Mouse (Mus musculus): ENCODE measurements at regions not wholly inside any gene's neighbourhood (a gene's known extent, or its start where the extent isn't known, plus 50 kb on each side); places are given as distances from the start of the nearest gene placed in this dataset.
"Not testable (repeated sequence)": the region's sequence is repeated elsewhere in the genome, so short reads cannot be mapped to it uniquely, and the experiment has no call there.

DNA sequence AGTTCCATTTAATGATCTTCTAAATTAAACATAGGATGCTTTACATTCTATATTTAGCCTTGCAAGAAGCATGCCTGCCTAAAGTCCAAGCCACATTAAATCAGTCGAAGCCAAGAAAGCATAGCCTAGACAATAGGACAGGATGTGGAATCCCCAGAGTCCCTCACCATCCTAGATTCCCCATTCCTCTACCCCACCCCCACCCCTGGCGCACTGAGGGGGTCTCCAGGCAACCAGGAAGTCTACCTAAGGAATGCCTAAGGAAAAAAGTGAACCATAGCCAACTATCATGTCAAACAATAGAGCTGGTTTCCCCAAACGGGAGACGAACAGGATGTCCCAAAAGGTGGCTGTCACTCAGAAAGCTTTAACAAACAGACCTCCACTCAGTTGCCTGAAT is 172.5 kb upstream of the Phyhipl start:
- Histone ChIP-seq H3K9ac (replicated peaks; ENCODE audit: low read depth, low read length) (no peak overlapping the region), H3K9me3 (ENCODE audit: control insufficient read depth, low read depth, low read length) (no peaks in the 10 kb centered on the region), H3K27ac (ENCODE audit: low read length) (no peak overlapping the region), H3K36me3 (ENCODE audit: control insufficient read depth, insufficient read depth, low read length) (no peaks in the 10 kb centered on the region), H3K4me2 (replicated peaks; ENCODE audit: low read depth, low read length) (no peak overlapping the region), H3K4me1 (ENCODE audit: control insufficient read depth, insufficient read depth, low read length) (no peaks in the 10 kb centered on the region), H3K27me3 (ENCODE audit: control insufficient read depth, insufficient read depth, low read length) (no peaks in the 10 kb centered on the region), H3K4me3 (ENCODE audit: low read depth, low read length) (no peak overlapping the region)
- no peak for ATAC-seq (ENCODE audit: insufficient number of reproducible peaks, insufficient read depth, low FRiP score, low read depth)
- 58% methylated on average over 4 of the region's 4 CpGs for WGBS

DNA sequence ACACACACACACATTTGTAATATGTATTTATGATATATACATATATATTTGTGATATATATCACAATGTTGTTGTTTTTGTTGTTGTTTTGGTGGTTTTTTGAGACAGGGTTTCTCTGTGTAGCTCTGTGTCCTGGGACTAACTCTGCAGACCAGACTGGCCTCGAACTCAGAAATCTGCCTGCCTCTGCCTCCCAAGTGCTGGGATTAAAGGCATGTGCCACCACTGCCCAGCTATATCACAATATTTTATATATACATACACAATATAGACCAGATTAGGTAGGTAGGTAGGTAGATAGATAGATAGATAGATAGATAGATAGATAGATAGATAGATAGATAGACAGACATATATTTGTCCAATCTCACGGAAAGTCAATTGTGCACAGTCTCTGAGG is 171.8 kb upstream of the Phyhipl start:
- WGBS, result 92% methylated on average over 2 of the region's 2 CpGs
- H3K27me3 ChIP-seq (ENCODE audit: control insufficient read depth, insufficient read depth, low read length); H3K9ac ChIP-seq (replicated peaks; ENCODE audit: low read depth, low read length); H3K36me3 ChIP-seq (ENCODE audit: control insufficient read depth, insufficient read depth, low read length); H3K4me2 ChIP-seq (replicated peaks; ENCODE audit: low read depth, low read length); H3K27ac ChIP-seq (ENCODE audit: low read length); ATAC-seq (ENCODE audit: insufficient number of reproducible peaks, insufficient read depth, low FRiP score, low read depth); H3K4me3 ChIP-seq (ENCODE audit: low read depth, low read length); H3K9me3 ChIP-seq (ENCODE audit: control insufficient read depth, low read depth, low read length); H3K4me1 ChIP-seq (ENCODE audit: control insufficient read depth, insufficient read depth, low read length): not testable (repeated sequence)

DNA sequence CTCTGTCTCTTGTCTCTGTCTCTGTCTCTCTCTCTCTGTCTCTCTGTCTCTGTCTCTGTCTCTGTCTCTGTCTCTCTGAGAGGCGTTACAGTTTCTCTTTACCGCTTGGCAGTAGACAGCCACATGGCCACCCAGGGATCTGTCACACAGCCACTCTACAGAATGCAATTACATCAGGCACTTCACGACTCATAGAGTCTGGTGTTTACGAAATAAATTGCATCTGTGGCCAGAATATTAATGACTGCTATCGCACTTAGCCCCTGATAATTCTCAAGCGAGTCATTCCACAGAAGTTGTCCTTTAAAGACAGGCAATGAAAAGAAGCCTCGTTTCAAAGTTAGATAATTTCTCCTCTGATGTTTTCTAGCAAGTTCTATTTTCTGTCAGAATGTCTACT is 170.9 kb upstream of the Phyhipl start:
- H3K4me1 ChIP-seq (ENCODE audit: control insufficient read depth, insufficient read depth, low read length), result no peaks in the 10 kb centered on the region
- no peaks in the 10 kb centered on the region for H3K9me3 ChIP-seq (ENCODE audit: control insufficient read depth, low read depth, low read length)
- H3K27me3 ChIP-seq (ENCODE audit: control insufficient read depth, insufficient read depth, low read length), result no peaks in the 10 kb centered on the region
- H3K4me2 ChIP-seq (replicated peaks; ENCODE audit: low read depth, low read length), result no peak overlapping the region
- no peak overlapping the region for H3K27ac ChIP-seq (ENCODE audit: low read length)
- no peak overlapping the region for H3K9ac ChIP-seq (replicated peaks; ENCODE audit: low read depth, low read length)
- no peaks in the 10 kb centered on the region for H3K36me3 ChIP-seq (ENCODE audit: control insufficient read depth, insufficient read depth, low read length)
- ATAC-seq (ENCODE audit: insufficient number of reproducible peaks, insufficient read depth, low FRiP score, low read depth), result no peak
- WGBS, result 70% methylated on average over 7 of the region's 7 CpGs
- H3K4me3 ChIP-seq (ENCODE audit: low read depth, low read length), result no peak overlapping the region

DNA sequence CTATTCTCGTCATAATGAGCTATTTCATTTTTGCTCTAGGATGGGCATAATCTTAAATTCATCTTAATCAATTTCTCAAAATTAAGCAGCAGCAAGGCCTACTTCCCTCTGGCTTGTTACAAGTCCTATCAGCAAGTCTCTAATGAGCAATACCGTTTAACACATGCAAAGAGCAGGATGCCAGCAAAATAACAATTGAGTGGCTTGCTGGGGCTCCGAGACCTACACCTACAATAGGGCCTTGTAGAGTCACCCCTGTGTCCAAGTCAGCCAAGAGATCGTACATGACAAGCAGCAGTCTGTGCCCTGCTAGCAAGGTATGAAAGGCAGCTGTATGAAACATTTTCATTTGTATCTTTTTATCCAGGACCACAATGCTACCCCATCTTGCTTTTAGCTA is 169.7 kb upstream of the Phyhipl start:
- no peaks in the 10 kb centered on the region for H3K36me3 ChIP-seq (ENCODE audit: control insufficient read depth, insufficient read depth, low read length)
- 87% methylated on average over 4 of the region's 4 CpGs for WGBS
- no peak for ATAC-seq (ENCODE audit: insufficient number of reproducible peaks, insufficient read depth, low FRiP score, low read depth)
- no peaks in the 10 kb centered on the region for H3K4me1 ChIP-seq (ENCODE audit: control insufficient read depth, insufficient read depth, low read length)
- H3K9ac ChIP-seq (replicated peaks; ENCODE audit: low read depth, low read length), result no peak overlapping the region
- no peaks in the 10 kb centered on the region for H3K27me3 ChIP-seq (ENCODE audit: control insufficient read depth, insufficient read depth, low read length)
- H3K4me3 ChIP-seq (ENCODE audit: low read depth, low read length), result no peak overlapping the region
- no peak overlapping the region for H3K4me2 ChIP-seq (replicated peaks; ENCODE audit: low read depth, low read length)
- H3K27ac ChIP-seq (ENCODE audit: low read length), result no peak overlapping the region
- no peaks in the 10 kb centered on the region for H3K9me3 ChIP-seq (ENCODE audit: control insufficient read depth, low read depth, low read length)

DNA sequence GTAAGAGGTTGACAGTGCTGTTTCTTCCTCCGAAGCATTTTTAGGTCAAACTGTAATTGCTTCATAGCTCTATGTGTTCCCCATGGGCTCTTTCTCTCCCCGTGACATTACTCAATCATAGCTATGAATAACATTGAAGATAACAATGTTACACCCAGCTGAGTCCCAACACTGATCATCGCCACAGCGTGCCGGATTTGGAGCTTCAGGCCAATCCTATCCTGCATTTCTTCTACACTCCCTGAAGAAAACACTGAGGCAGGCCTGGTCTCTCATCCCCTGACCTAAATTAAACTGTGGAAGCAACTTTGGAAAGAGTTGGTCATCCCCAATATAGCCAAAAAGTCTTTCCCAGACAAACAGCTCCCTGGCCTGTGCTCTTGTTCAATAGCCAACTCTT is 168.7 kb upstream of the Phyhipl start:
- WGBS, result 91% methylated on average over 5 of the region's 5 CpGs
- Histone ChIP-seq H3K4me3 (ENCODE audit: low read depth, low read length) (no peak overlapping the region), H3K4me1 (ENCODE audit: control insufficient read depth, insufficient read depth, low read length) (no peaks in the 10 kb centered on the region)

DNA sequence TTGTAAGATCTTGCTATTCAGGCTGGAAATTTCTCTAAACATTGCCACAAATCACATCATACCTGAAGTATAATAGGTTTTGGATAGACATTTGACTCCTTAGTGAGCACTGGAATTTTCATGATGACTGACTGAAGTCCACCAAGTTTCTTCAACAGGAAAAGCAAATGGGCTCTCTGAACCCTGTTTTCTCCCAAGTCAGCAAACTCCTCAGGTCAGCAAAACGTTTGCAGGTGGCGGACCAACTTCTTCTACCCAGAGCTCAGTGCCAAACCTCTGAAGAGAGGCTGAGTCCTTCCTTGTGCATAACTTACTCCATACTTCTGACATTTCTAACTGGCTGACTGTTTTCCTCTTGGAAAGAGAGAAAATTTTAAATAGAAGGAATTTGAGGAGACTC is 164.2 kb upstream of the Phyhipl start:
- no peak for ATAC-seq (ENCODE audit: insufficient number of reproducible peaks, insufficient read depth, low FRiP score, low read depth)
- H3K27ac ChIP-seq (ENCODE audit: low read length), result no peak overlapping the region

More for the DNA sequence above, 168.7 kb upstream of the Phyhipl start:
- no peak overlapping the region for H3K9ac ChIP-seq (replicated peaks; ENCODE audit: low read depth, low read length)
- no peak for ATAC-seq (ENCODE audit: insufficient number of reproducible peaks, insufficient read depth, low FRiP score, low read depth)
- H3K4me2 ChIP-seq (replicated peaks; ENCODE audit: low read depth, low read length), result no peak overlapping the region
- H3K9me3 ChIP-seq (ENCODE audit: control insufficient read depth, low read depth, low read length), result no peaks in the 10 kb centered on the region
- H3K27me3 ChIP-seq (ENCODE audit: control insufficient read depth, insufficient read depth, low read length), result no peaks in the 10 kb centered on the region
- H3K27ac ChIP-seq (ENCODE audit: low read length), result no peak overlapping the region
- H3K36me3 ChIP-seq (ENCODE audit: control insufficient read depth, insufficient read depth, low read length), result no peaks in the 10 kb centered on the region

DNA sequence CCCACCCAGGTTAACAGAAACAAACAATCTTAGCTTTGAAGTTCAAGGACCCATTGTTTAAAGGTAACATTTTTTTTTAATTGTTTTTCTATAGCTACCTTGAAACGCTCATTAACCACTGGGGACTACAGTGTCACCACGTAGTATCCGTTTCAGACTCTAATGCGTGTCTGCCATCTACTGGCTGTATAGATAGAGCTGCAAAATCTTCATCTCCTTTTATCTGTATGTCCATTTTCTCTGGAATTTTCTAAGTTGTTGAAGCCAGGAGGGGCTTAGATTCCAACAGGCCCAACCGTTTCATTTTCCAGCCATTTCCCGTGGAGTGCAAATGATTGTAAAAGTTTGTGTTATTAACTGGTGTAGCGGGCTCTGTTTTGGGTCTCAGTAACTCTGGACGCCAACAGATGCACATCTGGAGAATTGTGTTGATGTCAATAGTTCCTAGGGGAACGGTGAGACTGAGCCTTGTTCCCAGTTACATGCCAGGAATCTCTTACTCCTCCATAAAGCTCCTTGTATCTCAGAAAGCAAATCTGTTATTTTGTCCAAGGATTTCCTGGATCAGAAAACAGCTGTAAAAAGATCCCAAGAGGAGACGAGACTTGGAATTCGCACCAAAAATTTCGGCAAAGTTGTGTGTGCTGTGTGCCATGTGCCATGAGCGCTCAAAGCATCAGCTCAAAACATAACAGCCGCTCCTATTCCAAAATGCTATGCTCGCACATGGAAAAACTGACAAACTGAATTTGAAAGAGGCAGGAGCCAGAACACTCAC is 158.8 kb upstream of the Phyhipl start:
- Histone ChIP-seq H3K9ac (replicated peaks; ENCODE audit: low read depth, low read length) (no peak overlapping the region), H3K4me1 (ENCODE audit: control insufficient read depth, insufficient read depth, low read length) (no peaks in the 10 kb centered on the region), H3K36me3 (ENCODE audit: control insufficient read depth, insufficient read depth, low read length) (no peaks in the 10 kb centered on the region), H3K4me2 (replicated peaks; ENCODE audit: low read depth, low read length) (no peak overlapping the region), H3K27me3 (ENCODE audit: control insufficient read depth, insufficient read depth, low read length) (no peaks in the 10 kb centered on the region), H3K4me3 (ENCODE audit: low read depth, low read length) (no peak overlapping the region), H3K9me3 (ENCODE audit: control insufficient read depth, low read depth, low read length) (no peaks in the 10 kb centered on the region), H3K27ac (ENCODE audit: low read length) (no peak overlapping the region)
- ATAC-seq (ENCODE audit: insufficient number of reproducible peaks, insufficient read depth, low FRiP score, low read depth), result no peak
- 61% methylated on average over 15 of the region's 15 CpGs for WGBS

More for the DNA sequence above, 164.2 kb upstream of the Phyhipl start:
- H3K27me3 ChIP-seq (ENCODE audit: control insufficient read depth, insufficient read depth, low read length), result no peaks in the 10 kb centered on the region
- H3K4me3 ChIP-seq (ENCODE audit: low read depth, low read length), result no peak overlapping the region
- H3K4me1 ChIP-seq (ENCODE audit: control insufficient read depth, insufficient read depth, low read length), result no peaks in the 10 kb centered on the region
- H3K36me3 ChIP-seq (ENCODE audit: control insufficient read depth, insufficient read depth, low read length), result no peaks in the 10 kb centered on the region
- H3K4me2 ChIP-seq (replicated peaks; ENCODE audit: low read depth, low read length), result no peak overlapping the region
- no peaks in the 10 kb centered on the region for H3K9me3 ChIP-seq (ENCODE audit: control insufficient read depth, low read depth, low read length)
- WGBS, result 63% methylated on average over 2 of the region's 2 CpGs
- no peak overlapping the region for H3K9ac ChIP-seq (replicated peaks; ENCODE audit: low read depth, low read length)

DNA sequence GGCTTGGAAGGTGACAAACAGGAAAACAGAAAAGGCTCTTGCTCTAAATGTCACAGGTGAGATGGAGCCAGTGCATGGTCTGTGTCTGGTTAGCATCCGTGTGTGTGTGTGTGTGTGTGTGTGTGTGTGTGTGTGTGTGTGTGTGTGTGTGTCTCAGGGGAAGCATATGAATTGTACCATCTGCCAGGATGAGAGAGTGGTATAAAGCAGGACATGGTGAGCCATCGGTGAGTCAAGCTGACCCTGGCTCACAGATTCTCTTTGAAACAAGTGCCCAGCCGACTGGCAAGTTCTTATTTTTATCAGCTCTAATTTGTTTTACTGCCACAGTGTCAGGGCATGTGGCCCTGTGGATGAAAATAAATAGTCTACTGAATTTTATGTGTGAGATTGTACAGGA is 153.6 kb upstream of the Phyhipl start:
- no peak overlapping the region for H3K4me3 ChIP-seq (ENCODE audit: low read depth, low read length)

DNA sequence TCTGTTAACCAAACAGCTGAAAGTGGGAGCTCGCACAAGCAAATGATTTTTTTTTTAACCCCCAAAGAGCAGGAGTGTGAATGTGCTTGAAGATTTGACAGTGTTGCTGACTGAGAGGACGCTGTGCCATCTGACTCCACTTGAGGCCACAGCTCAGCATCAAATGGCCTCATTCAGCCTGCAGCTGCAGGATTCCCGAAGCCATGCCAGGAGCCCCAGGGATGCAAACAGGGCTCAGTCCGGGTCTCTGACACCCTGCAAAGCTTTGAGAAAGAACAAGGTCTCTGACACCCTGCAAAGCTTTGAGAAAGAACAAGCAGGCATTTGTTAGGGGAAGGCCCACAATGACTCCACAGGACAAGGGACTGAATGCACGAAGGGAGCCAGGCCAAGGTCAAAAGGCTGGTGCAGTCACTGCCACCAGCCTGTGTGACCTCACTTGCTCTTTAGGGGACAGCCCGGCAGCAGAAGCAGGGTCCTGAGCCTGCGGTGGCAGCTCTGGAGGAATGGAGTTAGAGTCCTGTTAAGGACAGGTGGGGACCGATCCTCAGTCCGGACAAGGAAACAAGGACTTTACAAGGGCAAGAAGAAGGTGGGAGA is 151.1 kb upstream of the Phyhipl start:
- ATAC-seq (ENCODE audit: insufficient number of reproducible peaks, insufficient read depth, low FRiP score, low read depth), result no peak
- WGBS, result 49% methylated on average over 9 of the region's 9 CpGs
- no peak overlapping the region for H3K27ac ChIP-seq (ENCODE audit: low read length)
- no peak overlapping the region for H3K4me3 ChIP-seq (ENCODE audit: low read depth, low read length)
- no peaks in the 10 kb centered on the region for H3K4me1 ChIP-seq (ENCODE audit: control insufficient read depth, insufficient read depth, low read length)
- H3K27me3 ChIP-seq (ENCODE audit: control insufficient read depth, insufficient read depth, low read length), result no peaks in the 10 kb centered on the region
- no peak overlapping the region for H3K4me2 ChIP-seq (replicated peaks; ENCODE audit: low read depth, low read length)
- H3K36me3 ChIP-seq (ENCODE audit: control insufficient read depth, insufficient read depth, low read length), result no peaks in the 10 kb centered on the region
- H3K9ac ChIP-seq (replicated peaks; ENCODE audit: low read depth, low read length), result no peak overlapping the region
- H3K9me3 ChIP-seq (ENCODE audit: control insufficient read depth, low read depth, low read length), result no peaks in the 10 kb centered on the region

More for the DNA sequence above, 153.6 kb upstream of the Phyhipl start:
- Histone ChIP-seq H3K27me3 (ENCODE audit: control insufficient read depth, insufficient read depth, low read length) (no peaks in the 10 kb centered on the region), H3K4me1 (ENCODE audit: control insufficient read depth, insufficient read depth, low read length) (no peaks in the 10 kb centered on the region), H3K36me3 (ENCODE audit: control insufficient read depth, insufficient read depth, low read length) (no peaks in the 10 kb centered on the region), H3K27ac (ENCODE audit: low read length) (no peak overlapping the region), H3K4me2 (replicated peaks; ENCODE audit: low read depth, low read length) (no peak overlapping the region), H3K9ac (replicated peaks; ENCODE audit: low read depth, low read length) (no peak overlapping the region), H3K9me3 (ENCODE audit: control insufficient read depth, low read depth, low read length) (no peaks in the 10 kb centered on the region)
- ATAC-seq (ENCODE audit: insufficient number of reproducible peaks, insufficient read depth, low FRiP score, low read depth), result no peak
- WGBS, result 57% methylated on average over 3 of the region's 3 CpGs

Measured in stomach, embryonic 14.5 days (tissue).